In the genomic region with DNA sequence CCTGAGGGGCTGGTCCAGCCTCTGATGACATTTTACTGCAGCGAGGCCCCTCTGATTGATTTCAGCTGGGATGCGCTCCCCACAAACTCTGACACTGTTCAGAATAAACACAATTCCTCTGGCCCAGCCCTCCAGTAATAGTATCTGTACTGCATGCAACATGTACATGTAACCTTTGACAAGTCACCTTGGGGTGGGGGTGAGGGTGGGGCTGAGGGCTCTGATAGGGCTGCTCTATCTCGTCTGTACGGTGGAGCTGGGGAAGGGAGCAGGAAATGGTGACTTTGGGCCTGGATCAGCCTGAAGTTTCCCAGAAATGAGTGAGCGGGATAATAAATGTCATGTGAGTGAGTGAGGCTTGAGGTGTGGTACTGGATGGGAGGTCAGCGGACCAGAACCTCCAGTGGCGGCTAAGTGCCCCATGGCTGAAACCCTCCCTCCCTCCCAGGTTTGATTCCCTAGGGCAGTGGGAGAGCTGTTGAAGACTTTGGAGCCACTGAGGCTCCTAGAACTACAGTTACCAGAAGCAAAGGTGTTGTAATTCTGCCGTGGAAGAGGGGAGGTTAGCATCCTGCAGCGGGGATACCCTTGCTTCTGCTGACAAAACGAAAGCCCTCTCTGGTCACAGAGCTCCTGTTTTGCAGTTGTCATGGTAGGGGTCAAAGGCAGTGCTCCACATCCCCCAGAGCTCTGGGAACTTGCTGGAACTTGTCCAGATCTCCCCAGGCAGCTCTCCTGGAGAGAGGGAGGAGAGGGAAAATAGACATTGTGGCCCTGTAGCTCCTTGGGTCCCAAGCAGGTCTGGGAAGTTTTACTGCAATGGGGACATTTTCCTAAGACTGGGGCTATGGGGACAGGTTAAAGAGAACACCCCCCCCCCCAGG, we compare ENCODE assay signal across 10 mouse cellular contexts.
DNase-seq lines count a peak whose midpoint lies in the region; ATAC-seq lines count a peak whose summit lies in the region.
"Had no signal": no experiment of that assay in that cellular context is flagged by ENCODE, and none has a peak within 500 bp of the region (broad histone marks: within the 10 kb centered on the region; RNA-seq: fewer than 3 reads in every experiment).

No protein-coding gene starts in this region.

- peaks cover 88% of the 10 kb centered on the region for H3K4me1 ChIP-seq in heart, embryonic 13.5 days
- peaks cover 74% of the 10 kb centered on the region for H3K4me1 ChIP-seq in embryonic facial prominence, embryonic 13.5 days
- H3K4me1 ChIP-seq in intestine, embryonic 15.5 days (replicated peaks), result peaks cover 72% of the 10 kb centered on the region
- peaks cover 83% of the 10 kb centered on the region for H3K4me1 ChIP-seq in midbrain, embryonic 15.5 days

- 52% methylated on average over 10 of the region's 10 CpGs for WGBS in heart, embryonic 13.5 days
- WGBS in embryonic facial prominence, embryonic 13.5 days, result 54% methylated on average over 10 of the region's 10 CpGs
- 38% methylated on average over 10 of the region's 10 CpGs for WGBS in intestine, embryonic 15.5 days
- 73% methylated on average over 10 of the region's 10 CpGs for WGBS in midbrain, embryonic 15.5 days

- peak overlapping the region; percentile 69 for H3K27ac ChIP-seq in heart, embryonic 13.5 days (replicated peaks)
- H3K27ac ChIP-seq in embryonic facial prominence, embryonic 13.5 days, result peak overlapping the region; percentile 73; the same call in 1 of the 2 replicates
- peak overlapping the region; percentile 75 for H3K27ac ChIP-seq in intestine, embryonic 15.5 days
- H3K27ac ChIP-seq in midbrain, embryonic 15.5 days, result peak overlapping the region; percentile 70

- peak overlapping the region; percentile 53 for H3K9ac ChIP-seq in heart, embryonic 13.5 days
- H3K9ac ChIP-seq in embryonic facial prominence, embryonic 13.5 days, result 0 out of 2 replicates have a peak overlapping the region, but pooled peaks have one; percentile 21
- H3K9ac ChIP-seq in intestine, embryonic 15.5 days, result 0 out of 2 replicates have a peak overlapping the region, but pooled peaks have one; percentile 6
- peak overlapping the region; percentile 45 for H3K9ac ChIP-seq in midbrain, embryonic 15.5 days

- intact Hi-C loops in left cerebral cortex, postnatal 4 days (cut with DNase I), result no loop called here

- no peak overlapping the region for H3K4me3 ChIP-seq in heart, embryonic 13.5 days
- no peak overlapping the region for H3K4me3 ChIP-seq in embryonic facial prominence, embryonic 13.5 days
- no peak overlapping the region for H3K4me3 ChIP-seq in intestine, embryonic 15.5 days (replicated peaks)
- H3K4me3 ChIP-seq in midbrain, embryonic 15.5 days, result peak overlapping the region; percentile 34

- no peaks in the 10 kb centered on the region for H3K27me3 ChIP-seq in heart, embryonic 13.5 days (replicated peaks)
- H3K27me3 ChIP-seq in embryonic facial prominence, embryonic 13.5 days, result no peaks in the 10 kb centered on the region
- no peaks in the 10 kb centered on the region for H3K27me3 ChIP-seq in intestine, embryonic 15.5 days (replicated peaks)
- H3K27me3 ChIP-seq in midbrain, embryonic 15.5 days (replicated peaks), result no peaks in the 10 kb centered on the region

- H3K36me3 ChIP-seq in heart, embryonic 13.5 days, result peaks cover 6% of the 10 kb centered on the region; the same call in 1 of the 2 replicates
- peaks cover 12% of the 10 kb centered on the region; the same call in 1 of the 2 replicates for H3K36me3 ChIP-seq in embryonic facial prominence, embryonic 13.5 days
- H3K36me3 ChIP-seq in intestine, embryonic 15.5 days, result no peaks in the 10 kb centered on the region
- H3K36me3 ChIP-seq in midbrain, embryonic 15.5 days (replicated peaks), result no peaks in the 10 kb centered on the region

- no peak for ATAC-seq in heart, embryonic 13.5 days (ENCODE audit: extremely low read depth, insufficient number of reproducible peaks, low FRiP score, low TSS enrichment)
- ATAC-seq in embryonic facial prominence, embryonic 13.5 days (ENCODE audit: insufficient number of reproducible peaks, insufficient read depth, low FRiP score, low TSS enrichment, low read depth), result no peak
- ATAC-seq in intestine, embryonic 15.5 days, result peak; percentile 79
- no peak for ATAC-seq in midbrain, embryonic 15.5 days (replicated peaks)
- no peak for ATAC-seq in CD4-positive, CD25-positive, alpha-beta regulatory T cell, adult 4 months

- H3K9me3 ChIP-seq in heart, embryonic 13.5 days, result no peaks in the 10 kb centered on the region
- no peaks in the 10 kb centered on the region for H3K9me3 ChIP-seq in embryonic facial prominence, embryonic 13.5 days
- no peaks in the 10 kb centered on the region for H3K9me3 ChIP-seq in intestine, embryonic 15.5 days
- H3K9me3 ChIP-seq in midbrain, embryonic 15.5 days, result no peaks in the 10 kb centered on the region

- no peak overlapping the region for H3K4me2 ChIP-seq in heart, embryonic 13.5 days
- no peak overlapping the region for H3K4me2 ChIP-seq in embryonic facial prominence, embryonic 13.5 days
- peak overlapping the region; percentile 23; the same call in 1 of the 2 replicates for H3K4me2 ChIP-seq in intestine, embryonic 15.5 days (replicated peaks)
- H3K4me2 ChIP-seq in midbrain, embryonic 15.5 days, result peak overlapping the region; percentile 83

- no peak for DNase-seq in heart, adult 18-20 months
- no peak for DNase-seq in thymus, postnatal 4 days
- DNase-seq in left cerebral cortex, postnatal 4 days, result no peak
- DNase-seq: gastrocnemius, postnatal 25 days; lung, postnatal 36 days had no signal

Comparison
In these comparisons a context has a peak if more than half of its experiments do, and no peak if none do; other contexts are left out.
1. H3K4me2 ChIP-seq: peak in intestine, embryonic 15.5 days (single experiment) and midbrain, embryonic 15.5 days (single experiment); none in heart, embryonic 13.5 days (single experiment) and embryonic facial prominence, embryonic 13.5 days (single experiment).
2. Peak in every context shown above with its lines, with median percentiles within 50 percentile points of each other: H3K27ac ChIP-seq and H3K9ac ChIP-seq.